ENCODE assay signal across 14 mouse cellular contexts in the genomic region with DNA sequence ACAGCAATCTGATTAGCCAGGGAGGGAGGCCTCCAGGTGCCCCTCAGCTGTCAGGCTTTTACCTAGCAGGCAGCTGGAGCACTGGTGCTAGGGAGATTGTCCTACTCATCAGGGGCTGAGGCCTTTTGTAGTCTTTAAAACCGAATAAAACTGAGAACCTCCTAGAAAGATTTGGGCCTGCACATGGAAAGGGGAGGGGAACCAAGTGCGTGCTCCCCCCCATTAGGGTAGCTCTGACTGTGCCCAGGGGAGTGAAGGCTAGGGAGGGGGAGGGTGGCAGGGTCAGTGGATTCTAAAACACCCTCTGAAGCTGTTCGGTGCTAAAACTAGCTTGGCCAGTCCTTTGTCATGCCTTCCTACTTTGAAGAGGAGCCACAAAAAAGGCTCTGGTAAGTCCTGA. TPM values are rescaled to one million over a fixed set of nuclear protein-coding genes. Genes with fewer than 3 reads are reported as not detected.
DNase-seq lines count a peak whose midpoint lies in the region; ATAC-seq and TF ChIP-seq lines count a peak whose summit lies in the region.
"Had no signal": no experiment of that assay in that cellular context is flagged by ENCODE, and none has a peak within 500 bp of the region (broad histone marks: within the 10 kb centered on the region; RNA-seq: fewer than 3 reads in every experiment).

No protein-coding gene starts in this region.

- H3K9ac ChIP-seq in neural tube, embryonic 13.5 days = no peak overlapping the region
- no peak overlapping the region for H3K9ac ChIP-seq in neural tube, embryonic 15.5 days (replicated peaks)
- H3K9ac ChIP-seq in hindbrain, embryonic 16.5 days (ENCODE audit: low read depth, low read length) = no peak overlapping the region
- no peak overlapping the region; the same call in 1 of the 2 replicates for H3K9ac ChIP-seq in kidney, embryonic 14.5 days (ENCODE audit: low read depth, low read length)

- TF ChIP-seq CTCF in gastrocnemius, adult 2 months (IDR thresholded peaks at IDR 0.05) = no peak

- H3K4me3 ChIP-seq in gastrocnemius, adult 2 months = peak overlapping the region; percentile 43
- H3K4me3 ChIP-seq in neural tube, embryonic 13.5 days = no peak overlapping the region
- H3K4me3 ChIP-seq in neural tube, embryonic 15.5 days (replicated peaks) = no peak overlapping the region
- H3K4me3 ChIP-seq in hindbrain, embryonic 16.5 days (ENCODE audit: low read length) = no peak overlapping the region
- H3K4me3 ChIP-seq in kidney, embryonic 14.5 days (ENCODE audit: low read length) = no peak overlapping the region

- H3K36me3 ChIP-seq in neural tube, embryonic 13.5 days = no peaks in the 10 kb centered on the region
- no peaks in the 10 kb centered on the region for H3K36me3 ChIP-seq in neural tube, embryonic 15.5 days
- no peaks in the 10 kb centered on the region for H3K36me3 ChIP-seq in hindbrain, embryonic 16.5 days (ENCODE audit: control insufficient read depth, insufficient read depth, low read length)
- H3K36me3 ChIP-seq in kidney, embryonic 14.5 days (ENCODE audit: control insufficient read depth, insufficient read depth, low read length) = no peaks in the 10 kb centered on the region

- H3K27me3 ChIP-seq in neural tube, embryonic 13.5 days = no peaks in the 10 kb centered on the region
- no peaks in the 10 kb centered on the region for H3K27me3 ChIP-seq in neural tube, embryonic 15.5 days (replicated peaks)
- no peaks in the 10 kb centered on the region for H3K27me3 ChIP-seq in hindbrain, embryonic 16.5 days (replicated peaks; ENCODE audit: control insufficient read depth, insufficient read depth, low read length)
- H3K27me3 ChIP-seq in kidney, embryonic 14.5 days (ENCODE audit: control insufficient read depth, insufficient read depth, low read length) = no peaks in the 10 kb centered on the region

- no peak for DNase-seq in gastrocnemius, adult 2 months
- DNase-seq in gastrocnemius, postnatal 10 days = no peak
- peak; percentile 19 for DNase-seq in naive thymus-derived CD4-positive, alpha-beta T cell, adult 2 months (ENCODE audit: low read depth)
- DNase-seq: kidney, adult 11 months; right cerebral cortex, postnatal 4 days; thymus, postnatal 4 days had no signal

- intact Hi-C loops in gastrocnemius, adult 2 months (cut with DNase I) = no loop called here

- H3K27ac ChIP-seq in gastrocnemius, adult 2 months = peak overlapping the region; percentile 62
- H3K27ac ChIP-seq in neural tube, embryonic 13.5 days (replicated peaks) = peak overlapping the region; percentile 76
- no peak overlapping the region for H3K27ac ChIP-seq in neural tube, embryonic 15.5 days (replicated peaks)
- peak overlapping the region; percentile 25; the same call in 1 of the 2 replicates for H3K27ac ChIP-seq in hindbrain, embryonic 16.5 days (ENCODE audit: low read depth, low read length)
- H3K27ac ChIP-seq in kidney, embryonic 14.5 days (ENCODE audit: low read depth, low read length) = no peak overlapping the region

- no peaks in the 10 kb centered on the region for H3K9me3 ChIP-seq in neural tube, embryonic 13.5 days
- H3K9me3 ChIP-seq in neural tube, embryonic 15.5 days (replicated peaks) = no peaks in the 10 kb centered on the region
- H3K9me3 ChIP-seq in hindbrain, embryonic 16.5 days (ENCODE audit: control insufficient read depth, low read length) = no peaks in the 10 kb centered on the region
- H3K9me3 ChIP-seq in kidney, embryonic 14.5 days (ENCODE audit: control insufficient read depth, low read length) = no peaks in the 10 kb centered on the region

- no peak for ATAC-seq in neural tube, embryonic 13.5 days (ENCODE audit: low read depth)
- ATAC-seq in neural tube, embryonic 15.5 days (ENCODE audit: low FRiP score) = no peak
- ATAC-seq in hindbrain, embryonic 16.5 days = no peak
- ATAC-seq in kidney, embryonic 14.5 days (ENCODE audit: low FRiP score, low TSS enrichment) = no peak
- ATAC-seq: CD4-positive, CD25-positive, alpha-beta regulatory T cell, adult 4 months; lung, postnatal 0 days had no signal

- WGBS in neural tube, embryonic 13.5 days = 26% methylated on average over 3 of the region's 3 CpGs
- WGBS in neural tube, embryonic 15.5 days = 22% methylated on average over 3 of the region's 3 CpGs
- 31% methylated on average over 3 of the region's 3 CpGs for whole genome bisulfite sequencing in hindbrain, embryonic 16.5 days
- WGBS in kidney, embryonic 14.5 days = 23% methylated on average over 3 of the region's 3 CpGs

- peaks cover 44% of the 10 kb centered on the region for H3K4me1 ChIP-seq in neural tube, embryonic 13.5 days (replicated peaks)
- peaks cover 28% of the 10 kb centered on the region for H3K4me1 ChIP-seq in neural tube, embryonic 15.5 days
- H3K4me1 ChIP-seq in hindbrain, embryonic 16.5 days (ENCODE audit: control insufficient read depth, insufficient read depth, low read depth, low read length) = peaks cover 18% of the 10 kb centered on the region
- H3K4me1 ChIP-seq in kidney, embryonic 14.5 days (ENCODE audit: control insufficient read depth, insufficient read depth, low read length) = peaks cover 16% of the 10 kb centered on the region

- H3K4me2 ChIP-seq in neural tube, embryonic 13.5 days = no peak overlapping the region
- H3K4me2 ChIP-seq in neural tube, embryonic 15.5 days = no peak overlapping the region
- no peak overlapping the region for H3K4me2 ChIP-seq in hindbrain, embryonic 16.5 days (ENCODE audit: low read length)
- H3K4me2 ChIP-seq in kidney, embryonic 14.5 days (replicated peaks; ENCODE audit: low read depth, low read length) = no peak overlapping the region
- H3K4me2 ChIP-seq: liver, embryonic 11.5 days had no signal

RNA-seq across cellular contexts. Expression of gene Cd5, which starts 18.3 kb away (rescaled TPM):
- total RNA-seq in gastrocnemius, adult 2 months (2021) = not detected
- under 1 TPM in 1 of 2 experiments, not detected in 1; 0.25 TPM for total RNA-seq in gastrocnemius, postnatal 10 days (2021)
- 0.54 and 0.58 TPM in 2 replicates for polyA plus RNA-seq in neural tube, embryonic 13.5 days (2015; fragmentation: Nextera tagmentation; extraction: Ambion mirVana)
- 0.08 and 1.3 TPM in 2 replicates for polyA plus RNA-seq in neural tube, embryonic 15.5 days (2015; fragmentation: Nextera tagmentation; extraction: Ambion mirVana)
- 0.09 and 0.28 TPM in 2 replicates for polyA plus RNA-seq in hindbrain, embryonic 16.5 days (2015; fragmentation: Nextera tagmentation; extraction: Ambion mirVana)
- 0.46 and 0.61 TPM in 2 replicates for polyA plus RNA-seq in kidney, embryonic 14.5 days (2014; fragmentation: Nextera tagmentation; extraction: Ambion mirVana)
- polyA plus RNA-seq: liver, embryonic 11.5 days had no signal

RNA-seq across cellular contexts. Expression of gene Vps37c, which starts 32.0 kb away (rescaled TPM):
- 10 to 100 TPM; 20.7 to 26.3 TPM for total RNA-seq in gastrocnemius, adult 2 months (2021)
- 10 to 100 TPM; 17.3 to 23.1 TPM for total RNA-seq in gastrocnemius, postnatal 10 days (2021)
- polyA plus RNA-seq in neural tube, embryonic 13.5 days (2015; fragmentation: Nextera tagmentation; extraction: Ambion mirVana) = 34.2 and 37.6 TPM in 2 replicates
- polyA plus RNA-seq in neural tube, embryonic 15.5 days (2015; fragmentation: Nextera tagmentation; extraction: Ambion mirVana) = 28.7 and 30.3 TPM in 2 replicates
- polyA plus RNA-seq in hindbrain, embryonic 16.5 days (2015; fragmentation: Nextera tagmentation; extraction: Ambion mirVana) = 27.7 and 35.0 TPM in 2 replicates
- polyA plus RNA-seq in kidney, embryonic 14.5 days (2014; fragmentation: Nextera tagmentation; extraction: Ambion mirVana) = 18.9 and 31.7 TPM in 2 replicates

RNA-seq across cellular contexts. Expression of gene Pga5, which starts 42.7 kb away (rescaled TPM):
- total RNA-seq in gastrocnemius, adult 2 months (2021) = not detected
- total RNA-seq in gastrocnemius, postnatal 10 days (2021) = not detected
- not detected in 2 replicates for polyA plus RNA-seq in neural tube, embryonic 13.5 days (2015; fragmentation: Nextera tagmentation; extraction: Ambion mirVana)
- not detected in 2 replicates for polyA plus RNA-seq in neural tube, embryonic 15.5 days (2015; fragmentation: Nextera tagmentation; extraction: Ambion mirVana)
- polyA plus RNA-seq in hindbrain, embryonic 16.5 days (2015; fragmentation: Nextera tagmentation; extraction: Ambion mirVana) = not detected in 2 replicates
- polyA plus RNA-seq in kidney, embryonic 14.5 days (2014; fragmentation: Nextera tagmentation; extraction: Ambion mirVana) = not detected in 2 replicates
- polyA plus RNA-seq: CD4-positive, CD25-positive, alpha-beta regulatory T cell, adult 4 months; heart, postnatal 0 days; liver, embryonic 11.5 days; lung, postnatal 0 days had no signal

Comparison
In these comparisons a context has a peak if more than half of its experiments do, and no peak if none do; other contexts are left out.
1. H3K27ac ChIP-seq: peak in gastrocnemius, adult 2 months (single experiment), neural tube, embryonic 13.5 days (single experiment) and hindbrain, embryonic 16.5 days (single experiment); none in neural tube, embryonic 15.5 days (single experiment) and kidney, embryonic 14.5 days (single experiment).